27 mouse cellular contexts compared by ENCODE assay signal in the genomic region with DNA sequence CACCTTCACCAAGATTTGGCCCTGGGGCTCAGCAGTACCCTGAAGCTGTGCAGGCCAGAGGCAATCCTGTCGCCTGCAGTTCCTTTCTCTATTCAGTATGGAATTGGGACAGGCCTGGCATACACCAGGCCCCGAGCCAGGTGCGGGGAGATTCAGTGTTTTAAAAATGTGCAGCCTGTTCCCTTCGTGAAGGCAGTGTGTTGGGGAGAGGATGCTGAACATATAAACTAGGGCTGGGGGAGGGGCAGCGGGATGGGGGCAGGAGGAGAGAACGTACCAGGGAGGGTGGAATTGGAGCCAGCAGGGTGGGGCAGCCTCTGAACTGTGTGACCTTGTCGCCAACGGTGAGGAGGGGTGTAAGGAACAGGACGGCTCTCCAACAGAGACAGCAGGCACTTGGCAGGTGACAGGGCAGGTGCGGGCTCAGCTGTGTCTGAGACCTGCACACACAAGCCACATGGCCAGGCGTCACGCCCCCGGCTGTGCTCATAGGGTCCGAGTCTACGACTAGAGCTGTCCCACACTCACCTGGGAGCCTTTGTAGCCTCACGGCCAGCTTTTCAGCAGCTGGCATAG. TPM values are rescaled to one million over a fixed set of nuclear protein-coding genes. Genes with fewer than 3 reads are reported as not detected.
DNase-seq lines count a peak whose midpoint lies in the region; ATAC-seq lines count a peak whose summit lies in the region.
"Had no signal": no experiment of that assay in that cellular context is flagged by ENCODE, and none has a peak within 500 bp of the region (broad histone marks: within the 10 kb centered on the region; RNA-seq: fewer than 3 reads in every experiment).

No protein-coding gene starts in this region.

- H3K9ac ChIP-seq in midbrain, embryonic 11.5 days (ENCODE audit: low read length) = no peak overlapping the region
- no peak overlapping the region for H3K9ac ChIP-seq in midbrain, embryonic 16.5 days (ENCODE audit: low read depth, low read length)
- H3K9ac ChIP-seq in kidney, embryonic 16.5 days (replicated peaks; ENCODE audit: low read length) = no peak overlapping the region
- H3K9ac ChIP-seq: heart, embryonic 15.5 days; limb, embryonic 12.5 days; liver, embryonic 12.5 days; midbrain, embryonic 15.5 days; neural tube, embryonic 15.5 days had no signal

- H3K4me2 ChIP-seq in midbrain, embryonic 11.5 days = no peak overlapping the region
- H3K4me2 ChIP-seq in midbrain, embryonic 16.5 days (ENCODE audit: low read length) = no peak overlapping the region
- no peak overlapping the region for H3K4me2 ChIP-seq in kidney, embryonic 16.5 days (replicated peaks; ENCODE audit: low read depth, low read length)
- H3K4me2 ChIP-seq: heart, embryonic 15.5 days; limb, embryonic 12.5 days; liver, embryonic 12.5 days; midbrain, embryonic 15.5 days; neural tube, embryonic 15.5 days had no signal

- no peak overlapping the region for H3K27ac ChIP-seq in midbrain, embryonic 11.5 days (ENCODE audit: low read depth, low read length)
- H3K27ac ChIP-seq in midbrain, embryonic 16.5 days (ENCODE audit: low read length) = no peak overlapping the region
- no peak overlapping the region for H3K27ac ChIP-seq in kidney, embryonic 16.5 days (ENCODE audit: low read length)
- H3K27ac ChIP-seq: forebrain, embryonic 10.5 days; heart, embryonic 15.5 days; hindbrain, postnatal 0 days; limb, embryonic 12.5 days; liver, embryonic 12.5 days; midbrain, embryonic 15.5 days; neural tube, embryonic 15.5 days had no signal

- H3K4me3 ChIP-seq in midbrain, embryonic 11.5 days (ENCODE audit: low read depth, low read length) = no peak overlapping the region
- H3K4me3 ChIP-seq in midbrain, embryonic 16.5 days (ENCODE audit: low read depth, low read length) = no peak overlapping the region
- no peak overlapping the region for H3K4me3 ChIP-seq in kidney, embryonic 16.5 days (ENCODE audit: low read length)
- H3K4me3 ChIP-seq: forebrain, embryonic 10.5 days; heart, embryonic 15.5 days; limb, embryonic 12.5 days; liver, embryonic 12.5 days; megakaryocyte, embryonic 14.5 days; midbrain, embryonic 15.5 days; neural tube, embryonic 15.5 days had no signal

- no peak for ATAC-seq in midbrain, embryonic 11.5 days (ENCODE audit: low FRiP score)
- ATAC-seq in midbrain, embryonic 16.5 days = no peak
- ATAC-seq in kidney, embryonic 16.5 days (ENCODE audit: low FRiP score, low TSS enrichment) = no peak
- ATAC-seq: hindbrain, postnatal 0 days; liver, embryonic 12.5 days; midbrain, embryonic 15.5 days had no signal

- no peaks in the 10 kb centered on the region for H3K36me3 ChIP-seq in midbrain, embryonic 11.5 days (ENCODE audit: control insufficient read depth, insufficient read depth, low read length)
- no peaks in the 10 kb centered on the region for H3K36me3 ChIP-seq in midbrain, embryonic 16.5 days (ENCODE audit: control insufficient read depth, insufficient read depth, low read length)
- H3K36me3 ChIP-seq in kidney, embryonic 16.5 days (ENCODE audit: insufficient read depth, low read length) = no peaks in the 10 kb centered on the region
- H3K36me3 ChIP-seq: forebrain, embryonic 10.5 days; heart, embryonic 15.5 days; limb, embryonic 12.5 days; liver, embryonic 12.5 days; midbrain, embryonic 15.5 days; neural tube, embryonic 15.5 days had no signal

- peak; percentile 47 to 57 for DNase-seq in frontal cortex, postnatal 36 days (ENCODE audit: low spot score in 2 of 2)
- DNase-seq in frontal cortex, postnatal 10 days (ENCODE audit: low spot score in 2 of 2) = no peak
- peak; percentile 19 for DNase-seq in midbrain, embryonic 11.5 days (ENCODE audit: low spot score, missing footprints)
- DNase-seq in right cerebral cortex, adult 18-20 months = peak; percentile 78
- DNase-seq in kidney, postnatal 14 days = no peak
- DNase-seq: adrenal gland, postnatal 10 days; cerebellum, adult 11 months; cerebellum, postnatal 25 days; gastrocnemius, postnatal 25 days; heart, postnatal 4 days; kidney, adult 18-20 months; kidney, postnatal 25 days; lung, adult 2 months; thymus, postnatal 36 days had no signal

- peaks cover 14% of the 10 kb centered on the region for H3K27me3 ChIP-seq in midbrain, embryonic 11.5 days (ENCODE audit: control insufficient read depth, insufficient read depth, low read length)
- H3K27me3 ChIP-seq in midbrain, embryonic 16.5 days (ENCODE audit: control insufficient read depth, insufficient read depth, low read depth, low read length) = peaks cover 3% of the 10 kb centered on the region
- H3K27me3 ChIP-seq in kidney, embryonic 16.5 days (ENCODE audit: insufficient read depth, low read length) = peaks cover 19% of the 10 kb centered on the region

- 76% methylated on average over 16 of the region's 16 CpGs for WGBS in midbrain, embryonic 11.5 days
- WGBS in midbrain, embryonic 16.5 days = 77% methylated on average over 16 of the region's 16 CpGs
- WGBS in kidney, embryonic 16.5 days = 72% methylated on average over 16 of the region's 16 CpGs

- no peaks in the 10 kb centered on the region for H3K9me3 ChIP-seq in midbrain, embryonic 11.5 days (ENCODE audit: control insufficient read depth, low read length)
- H3K9me3 ChIP-seq in midbrain, embryonic 16.5 days (replicated peaks; ENCODE audit: control insufficient read depth, low read length, poor library complexity, severe bottlenecking) = no peaks in the 10 kb centered on the region
- H3K9me3 ChIP-seq in kidney, embryonic 16.5 days (ENCODE audit: low read length) = no peaks in the 10 kb centered on the region
- H3K9me3 ChIP-seq: forebrain, embryonic 10.5 days; heart, embryonic 15.5 days; limb, embryonic 12.5 days; liver, embryonic 12.5 days; midbrain, embryonic 15.5 days; neural tube, embryonic 15.5 days had no signal

- H3K4me1 ChIP-seq in midbrain, embryonic 11.5 days (ENCODE audit: control insufficient read depth, insufficient read depth, low read length) = peaks cover 11% of the 10 kb centered on the region
- no peaks in the 10 kb centered on the region; the same call in 1 of the 2 replicates for H3K4me1 ChIP-seq in midbrain, embryonic 16.5 days (ENCODE audit: control insufficient read depth, insufficient read depth, low read length)
- peaks cover 8% of the 10 kb centered on the region; the same call in 1 of the 2 replicates for H3K4me1 ChIP-seq in kidney, embryonic 16.5 days (ENCODE audit: insufficient read depth, low read length)

RNA-seq across cellular contexts. Expression of gene Tspan17, which starts 4.9 kb away (rescaled TPM):
- polyA plus RNA-seq in midbrain, embryonic 11.5 days (2014; fragmentation: Nextera tagmentation; extraction: Ambion mirVana) = 13.3 and 15.9 TPM in 2 replicates
- 60.1 and 67.7 TPM in 2 replicates for polyA plus RNA-seq in midbrain, embryonic 16.5 days (2015; fragmentation: Nextera tagmentation; extraction: Ambion mirVana)
- 12.6 and 14.3 TPM in 2 replicates for polyA plus RNA-seq in kidney, embryonic 16.5 days (2015; fragmentation: Nextera tagmentation; extraction: Ambion mirVana)

RNA-seq across cellular contexts. Expression of gene Eif4e1b, which starts 10.3 kb away (rescaled TPM):
- polyA plus RNA-seq in midbrain, embryonic 11.5 days (2014; fragmentation: Nextera tagmentation; extraction: Ambion mirVana) = not detected in 2 replicates
- polyA plus RNA-seq in midbrain, embryonic 16.5 days (2015; fragmentation: Nextera tagmentation; extraction: Ambion mirVana) = not detected in 2 replicates
- not detected in 2 replicates for polyA plus RNA-seq in kidney, embryonic 16.5 days (2015; fragmentation: Nextera tagmentation; extraction: Ambion mirVana)
- polyA plus RNA-seq: brain, embryonic 14.5 days; forebrain, embryonic 10.5 days; frontal cortex, adult 2 months; heart, embryonic 15.5 days; hindbrain, postnatal 0 days; limb, embryonic 12.5 days; liver, embryonic 12.5 days; lung, adult 2 months; midbrain, embryonic 15.5 days; neural tube, embryonic 15.5 days; small intestine, adult 2 months had no signal

RNA-seq across cellular contexts. Expression of gene Sncb, which starts 27.7 kb away (rescaled TPM):
- polyA plus RNA-seq in midbrain, embryonic 11.5 days (2014; fragmentation: Nextera tagmentation; extraction: Ambion mirVana) = 1.3 TPM in 2 replicates
- 68.2 and 97.6 TPM in 2 replicates for polyA plus RNA-seq in midbrain, embryonic 16.5 days (2015; fragmentation: Nextera tagmentation; extraction: Ambion mirVana)
- polyA plus RNA-seq in kidney, embryonic 16.5 days (2015; fragmentation: Nextera tagmentation; extraction: Ambion mirVana) = not detected in 2 replicates
- polyA plus RNA-seq: heart, embryonic 15.5 days; limb, embryonic 12.5 days; liver, embryonic 12.5 days; lung, adult 2 months had no signal

RNA-seq across cellular contexts. Expression of gene Gprin1, which starts 44.4 kb away (rescaled TPM):
- 9.8 and 10.8 TPM in 2 replicates for polyA plus RNA-seq in midbrain, embryonic 11.5 days (2014; fragmentation: Nextera tagmentation; extraction: Ambion mirVana)
- polyA plus RNA-seq in midbrain, embryonic 16.5 days (2015; fragmentation: Nextera tagmentation; extraction: Ambion mirVana) = 5.5 and 6.6 TPM in 2 replicates
- 0.06 and 0.09 TPM in 2 replicates for polyA plus RNA-seq in kidney, embryonic 16.5 days (2015; fragmentation: Nextera tagmentation; extraction: Ambion mirVana)

Comparison
In these comparisons a context has a peak if more than half of its experiments do, and no peak if none do; other contexts are left out.
1. DNase-seq: peak in frontal cortex, postnatal 36 days (2 of 2), midbrain, embryonic 11.5 days (single experiment) and right cerebral cortex, adult 18-20 months (single experiment); none in frontal cortex, postnatal 10 days (0 of 2) and kidney, postnatal 14 days (single experiment).
2. RNA of gene Sncb, which starts 27.7 kb away (polyA plus RNA-seq): 68.2 to 97.6 TPM in midbrain, embryonic 16.5 days; 1.3 TPM in midbrain, embryonic 11.5 days and not detected in kidney, embryonic 16.5 days; every median in the first group is over 10 times any median in the second.